ENCODE assay signal across 24 mouse cellular contexts in the genomic region with DNA sequence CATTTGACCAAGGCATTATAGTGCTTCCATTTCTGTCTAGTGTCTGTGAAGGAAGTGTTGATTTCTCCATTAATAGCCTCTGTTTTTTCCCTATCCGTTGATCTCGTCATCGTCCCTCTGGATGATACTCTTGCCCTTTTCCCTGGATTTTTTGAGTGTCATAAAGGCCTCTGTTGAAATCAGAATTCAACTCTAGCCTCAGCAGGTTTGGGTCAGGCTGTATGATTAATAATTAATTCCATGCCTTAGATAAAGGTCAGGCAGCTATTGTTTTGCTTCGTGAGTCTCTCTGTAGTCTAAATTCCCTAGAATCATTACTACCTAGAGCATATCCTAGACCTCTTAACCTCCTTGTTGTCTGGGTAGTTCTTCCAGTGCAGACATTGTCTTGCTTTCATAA.
A peak's percentile ranks its signal among the peaks of the same experiment; 100 is the strongest.
DNase-seq lines count a peak whose midpoint lies in the region; ATAC-seq and TF ChIP-seq lines count a peak whose summit lies in the region.
"Had no signal": no experiment of that assay in that cellular context is flagged by ENCODE, and none has a peak within 500 bp of the region (broad histone marks: within the 10 kb centered on the region; RNA-seq: fewer than 3 reads in every experiment).

No protein-coding gene starts in this region.

- H3K27ac ChIP-seq in intestine, embryonic 16.5 days (ENCODE audit: low read length): no peak overlapping the region
- H3K27ac ChIP-seq in intestine, postnatal 0 days (ENCODE audit: low read depth, low read length): no peak overlapping the region
- H3K27ac ChIP-seq in liver, postnatal 0 days (ENCODE audit: low read depth): peak overlapping the region; percentile 57
- no peak overlapping the region for H3K27ac ChIP-seq in liver, embryonic 11.5 days (ENCODE audit: low read depth, low read length)
- peak overlapping the region; percentile 38; the same call in 1 of the 2 replicates for H3K27ac ChIP-seq in lung, embryonic 16.5 days (ENCODE audit: low read length)
- H3K27ac ChIP-seq: embryonic facial prominence, embryonic 10.5 days; embryonic facial prominence, embryonic 13.5 days; forebrain, embryonic 12.5 days; forebrain, embryonic 15.5 days; heart, adult 2 months; heart, embryonic 10.5 days; hindbrain, embryonic 14.5 days; hindbrain, postnatal 0 days had no signal

- no peak for DNase-seq in liver, postnatal 0 days
- no peak for DNase-seq in liver, embryonic 11.5 days (ENCODE audit: low spot score)
- DNase-seq in lung, postnatal 25 days (ENCODE audit: low spot score): no peak
- DNase-seq: adrenal gland, adult 8-10 months; adrenal gland, postnatal 25 days; cerebellum, adult 11-12 months; cerebellum, adult 8-10 months; cerebellum, postnatal 36 days; embryo, embryonic 11 days; gastrocnemius, postnatal 25 days had no signal

- peak; percentile 60; the same call in 1 of the 2 replicates for ATAC-seq in intestine, embryonic 16.5 days
- no peak for ATAC-seq in intestine, postnatal 0 days
- peak; percentile 75 for ATAC-seq in liver, postnatal 0 days
- ATAC-seq in liver, embryonic 11.5 days (replicated peaks; ENCODE audit: low FRiP score): no peak
- ATAC-seq in lung, embryonic 16.5 days (ENCODE audit: low read depth): no peak
- ATAC-seq in megakaryocyte progenitor cell, adult 5-6 weeks (replicated peaks; ENCODE audit: poor library complexity): no peak
- ATAC-seq: CD4-positive, CD25-positive, alpha-beta regulatory T cell, adult 4 months; forebrain, embryonic 15.5 days had no signal

- 54% methylated on average over 4 of the region's 4 CpGs for WGBS in intestine, embryonic 16.5 days
- WGBS in intestine, postnatal 0 days: 45% methylated on average over 4 of the region's 4 CpGs
- WGBS in liver, postnatal 0 days (ENCODE audit: insufficient replicate concordance): 67% methylated on average over 4 of the region's 4 CpGs
- 83% methylated on average over 4 of the region's 4 CpGs for WGBS in liver, embryonic 11.5 days
- WGBS in lung, embryonic 16.5 days: 52% methylated on average over 4 of the region's 4 CpGs

- peak; percentile 20; the same call in 1 of the 2 replicates for TF ChIP-seq EP300 in liver, postnatal 0 days (IDR thresholded peaks at IDR 0.05; ENCODE audit: low read depth)

- no peaks in the 10 kb centered on the region for H3K9me3 ChIP-seq in intestine, embryonic 16.5 days (ENCODE audit: control insufficient read depth, low read length)
- H3K9me3 ChIP-seq in intestine, postnatal 0 days (ENCODE audit: control insufficient read depth): no peaks in the 10 kb centered on the region
- H3K9me3 ChIP-seq in liver, postnatal 0 days (ENCODE audit: low read length): no peaks in the 10 kb centered on the region
- no peaks in the 10 kb centered on the region for H3K9me3 ChIP-seq in liver, embryonic 11.5 days (ENCODE audit: control insufficient read depth, low read length)
- no peaks in the 10 kb centered on the region for H3K9me3 ChIP-seq in lung, embryonic 16.5 days (ENCODE audit: control insufficient read depth, low read length)
- H3K9me3 ChIP-seq: embryonic facial prominence, embryonic 10.5 days; embryonic facial prominence, embryonic 13.5 days; forebrain, embryonic 12.5 days; forebrain, embryonic 15.5 days; heart, embryonic 10.5 days had no signal

- H3K27me3 ChIP-seq in intestine, embryonic 16.5 days (replicated peaks; ENCODE audit: control insufficient read depth, insufficient read depth, low read length): no peaks in the 10 kb centered on the region
- H3K27me3 ChIP-seq in intestine, postnatal 0 days (replicated peaks; ENCODE audit: control insufficient read depth, insufficient read depth, low read length): no peaks in the 10 kb centered on the region
- H3K27me3 ChIP-seq in liver, postnatal 0 days (ENCODE audit: insufficient read depth, low read length): no peaks in the 10 kb centered on the region
- no peaks in the 10 kb centered on the region for H3K27me3 ChIP-seq in liver, embryonic 11.5 days (replicated peaks; ENCODE audit: control insufficient read depth, insufficient read depth, low read length)
- no peaks in the 10 kb centered on the region for H3K27me3 ChIP-seq in lung, embryonic 16.5 days (ENCODE audit: control insufficient read depth, insufficient read depth, low read depth, low read length)
- H3K27me3 ChIP-seq: embryonic facial prominence, embryonic 13.5 days; forebrain, embryonic 12.5 days; forebrain, embryonic 15.5 days had no signal

- no peak overlapping the region for H3K4me2 ChIP-seq in intestine, embryonic 16.5 days (ENCODE audit: low read depth, low read length)
- H3K4me2 ChIP-seq in intestine, postnatal 0 days (replicated peaks; ENCODE audit: low read depth): no peak overlapping the region
- H3K4me2 ChIP-seq in liver, postnatal 0 days (ENCODE audit: low read depth, low read length): no peak overlapping the region
- H3K4me2 ChIP-seq in liver, embryonic 11.5 days: no peak overlapping the region
- H3K4me2 ChIP-seq in lung, embryonic 16.5 days (ENCODE audit: low read depth, low read length): no peak overlapping the region
- H3K4me2 ChIP-seq: embryonic facial prominence, embryonic 13.5 days; forebrain, embryonic 12.5 days; forebrain, embryonic 15.5 days; hindbrain, embryonic 14.5 days had no signal

- TF ChIP-seq CTCF in intestine, postnatal 0 days (IDR thresholded peaks at IDR 0.05; ENCODE audit: low read depth): no peak
- TF ChIP-seq CTCF in liver, postnatal 0 days (IDR thresholded peaks at IDR 0.05; ENCODE audit: low read depth): no peak

- no peaks in the 10 kb centered on the region for H3K4me1 ChIP-seq in intestine, embryonic 16.5 days (ENCODE audit: control insufficient read depth, insufficient read depth, low read length)
- no peaks in the 10 kb centered on the region for H3K4me1 ChIP-seq in intestine, postnatal 0 days (replicated peaks; ENCODE audit: control insufficient read depth, insufficient read depth, low read length)
- no peaks in the 10 kb centered on the region for H3K4me1 ChIP-seq in liver, postnatal 0 days (ENCODE audit: insufficient read depth)
- H3K4me1 ChIP-seq in liver, embryonic 11.5 days (replicated peaks; ENCODE audit: control insufficient read depth, insufficient read depth, low read length): no peaks in the 10 kb centered on the region
- peaks cover 4% of the 10 kb centered on the region; the same call in 1 of the 2 replicates for H3K4me1 ChIP-seq in lung, embryonic 16.5 days (replicated peaks; ENCODE audit: control insufficient read depth, insufficient read depth, low read length)
- H3K4me1 ChIP-seq: embryonic facial prominence, embryonic 10.5 days; forebrain, embryonic 12.5 days; forebrain, embryonic 15.5 days had no signal

- no peaks in the 10 kb centered on the region for H3K36me3 ChIP-seq in intestine, embryonic 16.5 days (ENCODE audit: control insufficient read depth, insufficient read depth, low read length)
- H3K36me3 ChIP-seq in intestine, postnatal 0 days (ENCODE audit: control insufficient read depth, insufficient read depth): no peaks in the 10 kb centered on the region
- no peaks in the 10 kb centered on the region for H3K36me3 ChIP-seq in liver, postnatal 0 days (replicated peaks; ENCODE audit: insufficient read depth, low read length)
- no peaks in the 10 kb centered on the region for H3K36me3 ChIP-seq in liver, embryonic 11.5 days (ENCODE audit: control insufficient read depth, insufficient read depth, low read length)
- no peaks in the 10 kb centered on the region for H3K36me3 ChIP-seq in lung, embryonic 16.5 days (ENCODE audit: control insufficient read depth, insufficient read depth, low read length)
- H3K36me3 ChIP-seq: embryonic facial prominence, embryonic 10.5 days; embryonic facial prominence, embryonic 13.5 days; forebrain, embryonic 12.5 days; forebrain, embryonic 15.5 days; heart, embryonic 10.5 days had no signal

- H3K9ac ChIP-seq in intestine, embryonic 16.5 days (ENCODE audit: low read depth, low read length): no peak overlapping the region
- H3K9ac ChIP-seq in intestine, postnatal 0 days (ENCODE audit: low read depth, low read length): no peak overlapping the region
- H3K9ac ChIP-seq in liver, postnatal 0 days (replicated peaks): no peak overlapping the region
- H3K9ac ChIP-seq in liver, embryonic 11.5 days (ENCODE audit: low read depth, low read length): no peak overlapping the region
- H3K9ac ChIP-seq in lung, embryonic 16.5 days (ENCODE audit: low read length): no peak overlapping the region
- H3K9ac ChIP-seq: embryonic facial prominence, embryonic 13.5 days; forebrain, embryonic 12.5 days; forebrain, embryonic 15.5 days; hindbrain, embryonic 14.5 days had no signal

- H3K4me3 ChIP-seq in intestine, embryonic 16.5 days (ENCODE audit: low read length): no peak overlapping the region
- H3K4me3 ChIP-seq in intestine, postnatal 0 days (ENCODE audit: low read depth, low read length): no peak overlapping the region
- H3K4me3 ChIP-seq in liver, postnatal 0 days (ENCODE audit: low read depth, low read length): no peak overlapping the region
- H3K4me3 ChIP-seq in liver, embryonic 11.5 days (ENCODE audit: low read depth, low read length): no peak overlapping the region
- no peak overlapping the region for H3K4me3 ChIP-seq in lung, embryonic 16.5 days (ENCODE audit: low read length)
- H3K4me3 ChIP-seq: embryonic facial prominence, embryonic 10.5 days; embryonic facial prominence, embryonic 13.5 days; erythroblast, embryonic 14.5 days; forebrain, embryonic 12.5 days; forebrain, embryonic 15.5 days; heart, adult 2 months; heart, embryonic 10.5 days had no signal

Comparison
In these comparisons a context has a peak if more than half of its experiments do, and no peak if none do; other contexts are left out.
1. ATAC-seq: peak in intestine, embryonic 16.5 days (single experiment) and liver, postnatal 0 days (single experiment); none in intestine, postnatal 0 days (single experiment), liver, embryonic 11.5 days (single experiment), lung, embryonic 16.5 days (single experiment) and megakaryocyte progenitor cell, adult 5-6 weeks (single experiment).
2. H3K27ac ChIP-seq: peak in liver, postnatal 0 days (single experiment) and lung, embryonic 16.5 days (single experiment); none in intestine, embryonic 16.5 days (single experiment), intestine, postnatal 0 days (single experiment) and liver, embryonic 11.5 days (single experiment).